9 mouse cellular contexts compared by ENCODE assay signal in genomic region chr2:161341368-161341891, GRCm38 (mm10).
DNase-seq lines count a peak whose midpoint lies in the region; ATAC-seq and TF ChIP-seq lines count a peak whose summit lies in the region.
"Had no signal": no experiment of that assay in that cellular context is flagged by ENCODE, and none has a peak within 500 bp of the region (broad histone marks: within the 10 kb centered on the region; RNA-seq: fewer than 3 reads in every experiment).

No protein-coding gene starts in this region.

- in situ Hi-C loops in ES-E14 (cut with MboI; ENCODE audit: low sequenced_read_pairs in 2 of 2, unreplicated experiment in 2 of 2): no loop called here

- H3K4me1 ChIP-seq in ES-E14 (ENCODE audit: control insufficient read depth in 2 of 2, insufficient read depth in 2 of 2, low read length in 2 of 2, poor library complexity in 1 of 2): peaks cover 0 to 14% of the 10 kb centered on the region in 2 experiments; a peak in 3 of 4 replicates
- peaks cover 37% of the 10 kb centered on the region for H3K4me1 ChIP-seq in hindbrain, embryonic 12.5 days
- H3K4me1 ChIP-seq in stomach, postnatal 0 days (replicated peaks; ENCODE audit: control insufficient read depth, insufficient read depth): no peaks in the 10 kb centered on the region

- ATAC-seq in hindbrain, embryonic 12.5 days (ENCODE audit: low FRiP score): peak; percentile 53
- ATAC-seq in stomach, postnatal 0 days (ENCODE audit: low FRiP score, low TSS enrichment): peak; percentile 93
- ATAC-seq in erythroid progenitor cell, adult 5-6 weeks (replicated peaks; ENCODE audit: low FRiP score, poor library complexity, severe bottlenecking): no peak

- H3K9ac ChIP-seq in ES-E14 (ENCODE audit: insufficient read depth, low read depth, low read length, poor library complexity, severe bottlenecking): no peak overlapping the region; the same call in 1 of the 2 replicates
- no peak overlapping the region; the same call in 1 of the 2 replicates for H3K9ac ChIP-seq in hindbrain, embryonic 12.5 days
- H3K9ac ChIP-seq in stomach, postnatal 0 days (ENCODE audit: low read length): no peak overlapping the region

- TF ChIP-seq EP300 in stomach, postnatal 0 days (optimal IDR thresholded peaks at IDR 0.05): no peak

- no peaks in the 10 kb centered on the region for H3K9me3 ChIP-seq in ES-E14 (ENCODE audit: control insufficient read depth, insufficient read depth, low read depth, low read length)
- H3K9me3 ChIP-seq in hindbrain, embryonic 12.5 days (replicated peaks): no peaks in the 10 kb centered on the region
- no peaks in the 10 kb centered on the region for H3K9me3 ChIP-seq in stomach, postnatal 0 days (ENCODE audit: control insufficient read depth, low read length)

- DNase-seq in ES-E14 (ENCODE audit: low read depth, low spot score): peak; percentile 55
- DNase-seq in c-Kit-positive CD71-negative TER-119-negative erythroid progenitor cells, embryonic 14.5 days (ENCODE audit: low read depth): peak; percentile 16
- DNase-seq in gastrocnemius, adult 18-20 months (ENCODE audit: low spot score): peak; percentile 40
- peak; percentile 50 to 61 for DNase-seq in layer of hippocampus, postnatal 10 days (ENCODE audit: low spot score in 2 of 2)
- peak; percentile 71 for DNase-seq in mesoderm, embryonic 11.5 days (ENCODE audit: low read depth, low spot score)
- DNase-seq in stomach, postnatal 0 days (ENCODE audit: low spot score): peak; percentile 72

- H3K27ac ChIP-seq in ES-E14 (ENCODE audit: insufficient read depth, low read depth, low read length, poor library complexity, severe bottlenecking): no peak overlapping the region
- H3K27ac ChIP-seq in hindbrain, embryonic 12.5 days: no peak overlapping the region
- no peak overlapping the region for H3K27ac ChIP-seq in stomach, postnatal 0 days (replicated peaks)

- H3K27me3 ChIP-seq in hindbrain, embryonic 12.5 days: peaks cover 4% of the 10 kb centered on the region; the same call in 1 of the 2 replicates
- H3K27me3 ChIP-seq in stomach, postnatal 0 days (ENCODE audit: control insufficient read depth, insufficient read depth, low read length): no peaks in the 10 kb centered on the region

- 2% methylated on average over 11 of the region's 11 CpGs for WGBS in hindbrain, embryonic 12.5 days
- 5% methylated on average over 11 of the region's 11 CpGs for WGBS in stomach, postnatal 0 days

- TF ChIP-seq CTCF in stomach, postnatal 0 days (IDR thresholded peaks at IDR 0.05; ENCODE audit: low read depth): no peak

- H3K36me3 ChIP-seq in ES-E14 (ENCODE audit: control insufficient read depth, insufficient read depth, low read length, poor library complexity, severe bottlenecking): no peaks in the 10 kb centered on the region
- no peaks in the 10 kb centered on the region for H3K36me3 ChIP-seq in hindbrain, embryonic 12.5 days
- no peaks in the 10 kb centered on the region for H3K36me3 ChIP-seq in stomach, postnatal 0 days (ENCODE audit: control insufficient read depth, insufficient read depth, low read length)

- H3K4me2 ChIP-seq in hindbrain, embryonic 12.5 days (replicated peaks): peak overlapping the region; percentile 42
- H3K4me2 ChIP-seq in stomach, postnatal 0 days (replicated peaks; ENCODE audit: low read depth): peak overlapping the region; percentile 37; the same call in 1 of the 2 replicates

- peak overlapping the region in 1 of 2 experiments; percentile 26; a peak in 2 of 4 replicates for H3K4me3 ChIP-seq in ES-E14 (ENCODE audit: insufficient read depth in 1 of 2, low read depth in 1 of 2, low read length in 2 of 2, poor library complexity in 1 of 2, severe bottlenecking in 1 of 2)
- no peak overlapping the region for H3K4me3 ChIP-seq in hindbrain, embryonic 12.5 days
- H3K4me3 ChIP-seq in stomach, postnatal 0 days (ENCODE audit: low read depth, low read length): no peak overlapping the region
- H3K4me3 ChIP-seq: myocyte had no signal

TF ChIP-seq in ES-E14, 5 proteins besides CTCF, POLR2A, EP300 and RAD21:
- TF ChIP-seq ZC3H11A (IDR thresholded peaks at IDR 0.05; ENCODE audit: borderline replicate concordance, low read depth, low read length) (no peak), CHD2 (IDR thresholded peaks at IDR 0.05; ENCODE audit: low read depth, low read length) (no peak), ZNF384 (IDR thresholded peaks at IDR 0.05; ENCODE audit: low read depth, low read length) (no peak), HCFC1 (IDR thresholded peaks at IDR 0.05; ENCODE audit: borderline replicate concordance, insufficient read depth, low read length) (no peak), MAFK (IDR thresholded peaks at IDR 0.05; ENCODE audit: insufficient read depth, low read depth, low read length) (no peak)

Comparison
In these comparisons a context has a peak if more than half of its experiments do, and no peak if none do; other contexts are left out.
1. DNase-seq: peak in every context shown above with its lines; median percentile 72 in stomach, postnatal 0 days; 71 in mesoderm, embryonic 11.5 days; 56 in layer of hippocampus, postnatal 10 days; 55 in ES-E14; 40 in gastrocnemius, adult 18-20 months; 16 in c-Kit-positive CD71-negative TER-119-negative erythroid progenitor cells, embryonic 14.5 days.